27 mouse cellular contexts compared by ENCODE assay signal in the genomic region with DNA sequence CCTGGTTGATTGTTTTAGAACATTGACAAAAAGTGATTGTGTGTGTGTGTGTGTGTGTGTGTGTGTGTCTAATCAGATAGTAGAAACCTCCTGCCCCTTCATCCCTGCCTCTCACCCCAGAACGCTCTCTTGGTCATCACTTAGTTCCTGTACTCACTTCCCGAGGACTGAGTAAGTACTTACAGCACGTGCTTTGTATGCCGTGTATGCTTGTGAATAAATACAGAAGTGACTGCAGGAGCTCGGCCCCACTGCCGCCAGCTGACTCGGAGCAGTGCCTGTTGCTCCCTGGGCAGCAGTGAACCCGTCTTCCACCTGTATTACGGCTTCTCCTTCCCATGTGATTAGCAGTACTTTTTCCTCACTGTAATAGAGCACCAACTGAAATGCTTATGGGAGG. TPM values are rescaled to one million over a fixed set of nuclear protein-coding genes. Genes with fewer than 3 reads are reported as not detected.
A peak's percentile ranks its signal among the peaks of the same experiment; 100 is the strongest.
DNase-seq lines count a peak whose midpoint lies in the region; ATAC-seq and TF ChIP-seq lines count a peak whose summit lies in the region.
"Had no signal": no experiment of that assay in that cellular context is flagged by ENCODE, and none has a peak within 500 bp of the region (broad histone marks: within the 10 kb centered on the region; RNA-seq: fewer than 3 reads in every experiment).

No protein-coding gene starts in this region.

- H3K4me2 ChIP-seq in heart, embryonic 12.5 days = no peak overlapping the region
- 0 out of 2 replicates have a peak overlapping the region, but pooled peaks have one; percentile 9 for H3K4me2 ChIP-seq in liver, postnatal 0 days (ENCODE audit: low read depth, low read length)
- H3K4me2 ChIP-seq in liver, embryonic 12.5 days = no peak overlapping the region
- H3K4me2 ChIP-seq: embryonic facial prominence, embryonic 12.5 days; embryonic facial prominence, embryonic 15.5 days; forebrain, embryonic 12.5 days; hindbrain, embryonic 12.5 days; hindbrain, embryonic 15.5 days had no signal

- 89% methylated on average over 9 of the region's 9 CpGs for WGBS in heart, embryonic 12.5 days
- whole genome bisulfite sequencing in liver, postnatal 0 days (ENCODE audit: insufficient replicate concordance) = 75% methylated on average over 9 of the region's 9 CpGs
- 80% methylated on average over 9 of the region's 9 CpGs for WGBS in liver, embryonic 12.5 days (ENCODE audit: insufficient replicate concordance)

- ATAC-seq in heart, embryonic 12.5 days (ENCODE audit: insufficient number of reproducible peaks, low FRiP score) = no peak
- 0 out of 2 replicates have a peak, but pooled peaks have one; percentile 5 for ATAC-seq in liver, postnatal 0 days
- no peak for ATAC-seq in liver, embryonic 12.5 days
- peak; percentile 61 for ATAC-seq in megakaryocyte, adult 5-6 weeks (ENCODE audit: poor library complexity, severe bottlenecking)
- ATAC-seq: activated CD4-positive, CD25-positive, alpha-beta regulatory T cell, adult 4 months; CD4-positive, CD25-positive, alpha-beta regulatory T cell, adult 4 months; forebrain, embryonic 16.5 days; intestine, embryonic 16.5 days had no signal

- no peak overlapping the region for H3K27ac ChIP-seq in heart, embryonic 12.5 days (ENCODE audit: poor library complexity, severe bottlenecking)
- no peak overlapping the region for H3K27ac ChIP-seq in liver, postnatal 0 days (ENCODE audit: low read depth)
- H3K27ac ChIP-seq in liver, embryonic 12.5 days = no peak overlapping the region
- H3K27ac ChIP-seq: embryonic facial prominence, embryonic 12.5 days; embryonic facial prominence, embryonic 15.5 days; forebrain, embryonic 12.5 days; heart, adult 2 months; heart, embryonic 10.5 days; hindbrain, embryonic 12.5 days; hindbrain, embryonic 15.5 days had no signal

- H3K4me1 ChIP-seq in heart, embryonic 12.5 days (replicated peaks) = peaks cover 15% of the 10 kb centered on the region
- no peaks in the 10 kb centered on the region for H3K4me1 ChIP-seq in liver, postnatal 0 days (ENCODE audit: insufficient read depth)
- H3K4me1 ChIP-seq in liver, embryonic 12.5 days = 0 out of 2 replicates have a peak, but pooled peaks cover 4% of the 10 kb centered on the region
- H3K4me1 ChIP-seq: embryonic facial prominence, embryonic 12.5 days; embryonic facial prominence, embryonic 15.5 days; forebrain, embryonic 12.5 days; hindbrain, embryonic 12.5 days; hindbrain, embryonic 15.5 days had no signal

- TF ChIP-seq EP300 in liver, postnatal 0 days (IDR thresholded peaks at IDR 0.05; ENCODE audit: low read depth) = no peak

- no peaks in the 10 kb centered on the region for H3K27me3 ChIP-seq in heart, embryonic 12.5 days (replicated peaks)
- H3K27me3 ChIP-seq in liver, postnatal 0 days (ENCODE audit: insufficient read depth, low read length) = no peaks in the 10 kb centered on the region
- H3K27me3 ChIP-seq in liver, embryonic 12.5 days (replicated peaks) = no peaks in the 10 kb centered on the region
- H3K27me3 ChIP-seq: embryonic facial prominence, embryonic 12.5 days; embryonic facial prominence, embryonic 15.5 days; forebrain, embryonic 12.5 days; hindbrain, embryonic 12.5 days; hindbrain, embryonic 15.5 days had no signal

- no peak overlapping the region for H3K4me3 ChIP-seq in heart, embryonic 12.5 days
- no peak overlapping the region for H3K4me3 ChIP-seq in liver, postnatal 0 days (ENCODE audit: low read depth, low read length)
- H3K4me3 ChIP-seq in liver, embryonic 12.5 days = no peak overlapping the region
- H3K4me3 ChIP-seq: embryonic facial prominence, embryonic 12.5 days; embryonic facial prominence, embryonic 15.5 days; forebrain, embryonic 12.5 days; heart, adult 2 months; heart, embryonic 10.5 days; hindbrain, embryonic 12.5 days; hindbrain, embryonic 15.5 days had no signal

- H3K9ac ChIP-seq in heart, embryonic 12.5 days = no peak overlapping the region
- no peak overlapping the region for H3K9ac ChIP-seq in liver, postnatal 0 days (replicated peaks)
- no peak overlapping the region for H3K9ac ChIP-seq in liver, embryonic 12.5 days
- H3K9ac ChIP-seq: embryonic facial prominence, embryonic 12.5 days; embryonic facial prominence, embryonic 15.5 days; forebrain, embryonic 12.5 days; hindbrain, embryonic 12.5 days; hindbrain, embryonic 15.5 days had no signal

- H3K36me3 ChIP-seq in heart, embryonic 12.5 days = peaks cover 86% of the 10 kb centered on the region
- H3K36me3 ChIP-seq in liver, postnatal 0 days (replicated peaks; ENCODE audit: insufficient read depth, low read length) = peaks cover 56% of the 10 kb centered on the region
- H3K36me3 ChIP-seq in liver, embryonic 12.5 days = peaks cover 94% of the 10 kb centered on the region

- no peaks in the 10 kb centered on the region for H3K9me3 ChIP-seq in heart, embryonic 12.5 days (replicated peaks)
- H3K9me3 ChIP-seq in liver, postnatal 0 days (ENCODE audit: low read length) = no peaks in the 10 kb centered on the region
- H3K9me3 ChIP-seq in liver, embryonic 12.5 days (replicated peaks) = no peaks in the 10 kb centered on the region
- H3K9me3 ChIP-seq: embryonic facial prominence, embryonic 12.5 days; embryonic facial prominence, embryonic 15.5 days; forebrain, embryonic 12.5 days; heart, embryonic 10.5 days; hindbrain, embryonic 12.5 days; hindbrain, embryonic 15.5 days had no signal

- no peak for TF ChIP-seq CTCF in liver, postnatal 0 days (IDR thresholded peaks at IDR 0.05; ENCODE audit: low read depth)

- peak; percentile 61 for DNase-seq in heart, adult 11 months
- peak; percentile 10 for DNase-seq in liver, postnatal 0 days
- no peak for DNase-seq in T-cell, adult 2 months (ENCODE audit: low spot score)
- DNase-seq in embryo, embryonic 9.5 days (ENCODE audit: extremely low spot score) = no peak
- DNase-seq: adrenal gland, adult 8-10 months; adrenal gland, postnatal 25 days; cerebellum, adult 18-20 months; cerebellum, adult 9-10 months; cerebellum, postnatal 14 days; gastrocnemius, postnatal 10 days; heart, adult 2 months had no signal

RNA-seq across cellular contexts. Expression of gene Mrps35, which starts 9.9 kb away (rescaled TPM):
- 110 and 119 TPM in 2 replicates for polyA plus RNA-seq in heart, embryonic 12.5 days (2016; fragmentation: Nextera tagmentation; extraction: Ambion mirVana)
- 59.3 and 62.5 TPM in 2 replicates for polyA plus RNA-seq in liver, postnatal 0 days (2015; fragmentation: Nextera tagmentation; extraction: Ambion mirVana)
- polyA plus RNA-seq in liver, embryonic 12.5 days (2016; fragmentation: Nextera tagmentation; extraction: Ambion mirVana) = 72.2 and 77.2 TPM in 2 replicates
- 46.9 and 61.2 TPM in 2 replicates for total RNA-seq in megakaryocyte, adult 5-6 weeks (2015)
- total RNA-seq in megakaryocyte, adult 5-6 weeks (2017) = 30.7 and 73.0 TPM in 2 replicates

RNA-seq across cellular contexts. Expression of gene Rep15, which starts 20.1 kb away (rescaled TPM):
- polyA plus RNA-seq in heart, embryonic 12.5 days (2016; fragmentation: Nextera tagmentation; extraction: Ambion mirVana) = 0.83 and 1.1 TPM in 2 replicates
- polyA plus RNA-seq in liver, postnatal 0 days (2015; fragmentation: Nextera tagmentation; extraction: Ambion mirVana) = 0.14 and 0.19 TPM in 2 replicates
- polyA plus RNA-seq in liver, embryonic 12.5 days (2016; fragmentation: Nextera tagmentation; extraction: Ambion mirVana) = 0.87 and 0.91 TPM in 2 replicates
- total RNA-seq in megakaryocyte, adult 5-6 weeks (2015) = 0.09 and 0.11 TPM in 2 replicates
- total RNA-seq in megakaryocyte, adult 5-6 weeks (2017) = not detected in 2 replicates
- total RNA-seq: hematopoietic stem cell, adult 5-6 weeks had no signal

RNA-seq across cellular contexts. Expression of gene Mansc4, which starts 34.4 kb away (rescaled TPM):
- polyA plus RNA-seq in heart, embryonic 12.5 days (2016; fragmentation: Nextera tagmentation; extraction: Ambion mirVana) = 0.46 and 0.67 TPM in 2 replicates
- polyA plus RNA-seq in liver, postnatal 0 days (2015; fragmentation: Nextera tagmentation; extraction: Ambion mirVana) = 0.15 TPM in 1 of 2 replicates, not detected in the other
- polyA plus RNA-seq in liver, embryonic 12.5 days (2016; fragmentation: Nextera tagmentation; extraction: Ambion mirVana) = 0.11 and 0.16 TPM in 2 replicates
- total RNA-seq in megakaryocyte, adult 5-6 weeks (2015) = not detected in 2 replicates
- not detected in 2 replicates for total RNA-seq in megakaryocyte, adult 5-6 weeks (2017)
- total RNA-seq: adrenal gland, postnatal 25 days; gastrocnemius, postnatal 10 days; heart, adult 2 months; heart, postnatal 25 days; hematopoietic stem cell, adult 5-6 weeks; MEL had no signal
- polyA plus RNA-seq: heart, adult 2 months had no signal

RNA-seq across cellular contexts. Expression of gene Klhl42, which starts 38.7 kb away (rescaled TPM):
- 7.4 and 7.9 TPM in 2 replicates for polyA plus RNA-seq in heart, embryonic 12.5 days (2016; fragmentation: Nextera tagmentation; extraction: Ambion mirVana)
- 1.4 and 1.6 TPM in 2 replicates for polyA plus RNA-seq in liver, postnatal 0 days (2015; fragmentation: Nextera tagmentation; extraction: Ambion mirVana)
- polyA plus RNA-seq in liver, embryonic 12.5 days (2016; fragmentation: Nextera tagmentation; extraction: Ambion mirVana) = 3.6 and 4.1 TPM in 2 replicates
- total RNA-seq in megakaryocyte, adult 5-6 weeks (2015) = 3.7 and 4.1 TPM in 2 replicates
- total RNA-seq in megakaryocyte, adult 5-6 weeks (2017) = 5.0 TPM in 2 replicates

Comparison
In these comparisons a context has a peak if more than half of its experiments do, and no peak if none do; other contexts are left out.
1. ATAC-seq: peak in liver, postnatal 0 days (single experiment) and megakaryocyte, adult 5-6 weeks (single experiment); none in heart, embryonic 12.5 days (single experiment) and liver, embryonic 12.5 days (single experiment).
2. DNase-seq: peak in heart, adult 11 months (single experiment) and liver, postnatal 0 days (single experiment); none in T-cell, adult 2 months (single experiment) and embryo, embryonic 9.5 days (single experiment).